Mouse (Mus musculus): ENCODE data around the gene Fnbp1.

Fnbp1 gene

GRCm38 (mm10) chr2:30998443-30999260 is 143.2 kb downstream of the Fnbp1 start:
- no peak for ATAC-seq (ENCODE audit: insufficient number of reproducible peaks, low FRiP score, low TSS enrichment)

GRCm38 (mm10) chr2:30995432-30995996 is 146.3 kb downstream of the Fnbp1 start:
- ATAC-seq (ENCODE audit: insufficient number of reproducible peaks, low FRiP score, low TSS enrichment), result no peak

GRCm38 (mm10) chr2:30994853-30995252 is 147.0 kb downstream of the Fnbp1 start:
- no peak for ATAC-seq (ENCODE audit: insufficient number of reproducible peaks, low FRiP score, low TSS enrichment)

- ATAC-seq (ENCODE audit: insufficient number of reproducible peaks, low FRiP score, low TSS enrichment), result no peak
Measured at GRCm38 (mm10) chr2:30990221-30990620, 151.6 kb downstream of the Fnbp1 start.

GRCm38 (mm10) chr2:30985111-30986020 is 156.4 kb downstream of the Fnbp1 start:
- no peak for ATAC-seq (ENCODE audit: insufficient number of reproducible peaks, low FRiP score, low TSS enrichment)

GRCm38 (mm10) chr2:30983024-30983423 is 158.8 kb downstream of the Fnbp1 start:
- no peak for ATAC-seq (ENCODE audit: insufficient number of reproducible peaks, low FRiP score, low TSS enrichment)

GRCm38 (mm10) chr2:30981790-30982513 is 159.9 kb downstream of the Fnbp1 start, which contains the start of the genes BC005624 and Usp20:
TSS of gene BC005624 (minus strand) at chr2:30982201.
TSS of gene Usp20 (plus strand) at chr2:30982279.
- peak; percentile 96 for ATAC-seq (ENCODE audit: insufficient number of reproducible peaks, low FRiP score, low TSS enrichment)
